Mouse (Mus musculus) spleen, adult 2 months (tissue): ENCODE measurements at regions not wholly inside any gene's neighbourhood (a gene's known extent, or its start where the extent isn't known, plus 50 kb on each side); places are given as distances from the start of the nearest gene placed in this dataset.

ENCODE experiments used
- CTCF ChIP-seq: fragments of 200-500 bp; IDR thresholded peaks from 2 replicates; pipeline ENCODE4 v1.5.1; 2011; ENCODE audit warnings: mild to moderate bottlenecking, inconsistent platforms; ENCODE audit not compliant: insufficient read depth, insufficient read length, insufficient replicate concordance; ENCODE audit errors: extremely low read depth
- POLR2A ChIP-seq: fragments of 200-500 bp; IDR thresholded peaks from 2 replicates; pipeline ENCODE4 v1.6.1; 2011; ENCODE audit warnings: low read depth, low read length, inconsistent platforms

- TF ChIP-seq POLR2A (no peak), CTCF (no peak)
Observed at GRCm38 (mm10) chr2:128352533-128352932, 226.7 kb downstream of the Bcl2l11 start.
